Mouse (Mus musculus) CD4-positive helper T cell, adult 2 months (primary cell): ENCODE measurements around the gene Olfr1312.
"Not testable (repeated sequence)": the region's sequence is repeated elsewhere in the genome, so short reads cannot be mapped to it uniquely, and the experiment has no call there.

Experiments
- DNase-seq: peaks from one replicate; pipeline ENCODE4 v3.0.0-alpha.2; 2012; ENCODE audit warnings: low read depth, missing footprints, low spot score

Gene Olfr1312

GRCm38 (mm10) chr2:112050138-112050537, at the start of gene Olfr1312:
Gene Olfr1312, minus strand, starts transcription at chr2:112050238.
- DNase-seq = no peak

GRCm38 (mm10) chr2:112096681-112097080, 46.6 kb upstream of the Olfr1312 start, which contains the start of gene Olfr1314:
Gene Olfr1314, minus strand, starts transcription at chr2:112096781.
- DNase-seq = no peak

- no peak for DNase-seq
These were observed 27.7 kb upstream of the Olfr1312 start, which contains the start of gene Olfr1313 for GRCm38 (mm10) chr2:112077743-112078142. Gene Olfr1313, minus strand, starts transcription at chr2:112077843.

- DNase-seq = not testable (repeated sequence)
These were observed 23.1 kb downstream of the Olfr1312 start for GRCm38 (mm10) chr2:112026971-112027370.

GRCm38 (mm10) chr2:112024312-112024711, 25.7 kb downstream of the Olfr1312 start, which contains the start of gene Olfr1311:
Gene Olfr1311, minus strand, starts transcription at chr2:112024412.
- no peak for DNase-seq

GRCm38 (mm10) chr2:112014900-112015299, 35.1 kb downstream of the Olfr1312 start:
- DNase-seq = no peak

GRCm38 (mm10) chr2:112012608-112013007, 37.4 kb downstream of the Olfr1312 start, which contains the start of gene Olfr1310:
Gene Olfr1310, minus strand, starts transcription at chr2:112012708.
- DNase-seq = no peak

GRCm38 (mm10) chr2:111990181-111990580, 59.9 kb downstream of the Olfr1312 start, which contains the start of gene Olfr1309:
Gene Olfr1309, minus strand, starts transcription at chr2:111990281.
- no peak for DNase-seq
